Mouse (Mus musculus): ENCODE measurements around the gene Lman2l.

GRCm38 (mm10) chr1:36446841-36447240 is 1.8 kb upstream of the Lman2l start:
- no peak for TF ChIP-seq POLR2A (IDR thresholded peaks at IDR 0.05; ENCODE audit: extremely low read depth, insufficient read depth, low read length)
- TF ChIP-seq CTCF (IDR thresholded peaks at IDR 0.05; ENCODE audit: extremely low read depth, insufficient read depth, low read length): no peak

Measured in cortical plate, adult 2 months (tissue).